Mouse (Mus musculus): Measurements from ENCODE around the gene Gm20518. TPM values are rescaled to one million over a fixed set of nuclear protein-coding genes. Genes with fewer than 3 reads are reported as not detected.

Gm20518 gene
- polyA plus RNA-seq, 1 experiment from 2014 or later = not detected

- Histone ChIP-seq H3K36me3 (replicated peaks; ENCODE audit: insufficient read depth, low read length) (no peaks in the 10 kb centered on the region), H3K4me1 (ENCODE audit: insufficient read depth) (0 out of 2 replicates have a peak, but pooled peaks cover 2% of the 10 kb centered on the region), H3K27me3 (ENCODE audit: insufficient read depth, low read length) (peaks cover 41% of the 10 kb centered on the region), H3K27ac (ENCODE audit: low read depth) (no peak overlapping the region), H3K9ac (replicated peaks) (no peak overlapping the region), H3K4me2 (ENCODE audit: low read depth, low read length) (no peak overlapping the region), H3K4me3 (ENCODE audit: low read depth, low read length) (no peak overlapping the region), H3K9me3 (ENCODE audit: low read length) (no peaks in the 10 kb centered on the region)
- 42% methylated on average over 2 of the region's 2 CpGs for WGBS (ENCODE audit: insufficient replicate concordance)
- ATAC-seq = no peak
- DNase-seq = no peak
- TF ChIP-seq EP300 (IDR thresholded peaks at IDR 0.05; ENCODE audit: low read depth) (no peak), CTCF (IDR thresholded peaks at IDR 0.05; ENCODE audit: low read depth) (no peak)
These were observed 63.2 kb downstream of the Gm20518 start for GRCm38 (mm10) chr16:17828229-17828628.

DNA sequence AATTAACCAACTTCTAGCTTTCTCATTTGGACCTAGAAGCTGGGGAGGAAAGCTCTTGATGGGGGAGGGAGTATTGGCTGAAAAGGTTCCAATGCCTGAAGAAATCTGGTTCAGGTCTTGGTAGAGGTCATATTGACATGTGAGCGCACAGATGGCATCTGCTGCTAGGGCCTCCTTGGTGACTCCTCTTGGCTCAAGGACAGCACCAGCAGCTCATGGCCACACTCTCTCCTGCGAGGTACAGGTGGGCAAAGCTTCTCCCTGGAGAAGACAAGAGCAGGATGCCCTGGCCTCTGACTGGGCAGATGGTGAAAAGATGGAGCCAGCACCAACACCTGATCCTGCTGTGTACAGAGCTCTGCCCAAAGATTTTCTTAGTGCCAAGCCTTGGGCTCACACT is 65.0 kb downstream of the Gm20518 start:
- DNase-seq (no peak), ATAC-seq (no peak)
- Histone ChIP-seq H3K9me3 (ENCODE audit: low read length) (no peaks in the 10 kb centered on the region), H3K4me3 (ENCODE audit: low read depth, low read length) (no peak overlapping the region), H3K27me3 (ENCODE audit: insufficient read depth, low read length) (peaks cover 24% of the 10 kb centered on the region), H3K4me1 (ENCODE audit: insufficient read depth) (no peaks in the 10 kb centered on the region), H3K27ac (ENCODE audit: low read depth) (no peak overlapping the region), H3K36me3 (replicated peaks; ENCODE audit: insufficient read depth, low read length) (no peaks in the 10 kb centered on the region), H3K9ac (replicated peaks) (no peak overlapping the region), H3K4me2 (ENCODE audit: low read depth, low read length) (no peak overlapping the region)
- TF ChIP-seq EP300 (IDR thresholded peaks at IDR 0.05; ENCODE audit: low read depth) (no peak), CTCF (IDR thresholded peaks at IDR 0.05; ENCODE audit: low read depth) (no peak)
- WGBS (ENCODE audit: insufficient replicate concordance) = 65% methylated on average over 2 of the region's 2 CpGs

- ATAC-seq = no peak
- H3K9me3 ChIP-seq (ENCODE audit: low read length) = no peaks in the 10 kb centered on the region
- no peak for TF ChIP-seq CTCF (IDR thresholded peaks at IDR 0.05; ENCODE audit: low read depth)
- 77% methylated on average over 8 of the region's 8 CpGs for WGBS (ENCODE audit: insufficient replicate concordance)
- no peak overlapping the region for H3K27ac ChIP-seq (ENCODE audit: low read depth)
- H3K4me1 ChIP-seq (ENCODE audit: insufficient read depth) = peaks cover 10% of the 10 kb centered on the region
- DNase-seq = no peak
- no peak overlapping the region for H3K4me3 ChIP-seq (ENCODE audit: low read depth, low read length)
- H3K9ac ChIP-seq (replicated peaks) = no peak overlapping the region
- no peak overlapping the region for H3K4me2 ChIP-seq (ENCODE audit: low read depth, low read length)
- peaks cover 29% of the 10 kb centered on the region; the same call in 1 of the 2 replicates for H3K27me3 ChIP-seq (ENCODE audit: insufficient read depth, low read length)
- H3K36me3 ChIP-seq (replicated peaks; ENCODE audit: insufficient read depth, low read length) = no peaks in the 10 kb centered on the region
These were observed 74.9 kb downstream of the Gm20518 start for GRCm38 (mm10) chr16:17816528-17816927.

- ATAC-seq = peak; percentile 84
- no peak overlapping the region; the same call in 1 of the 2 replicates for H3K9ac ChIP-seq (replicated peaks)
- H3K36me3 ChIP-seq (replicated peaks; ENCODE audit: insufficient read depth, low read length) = no peaks in the 10 kb centered on the region
- peak overlapping the region; percentile 27 for H3K4me3 ChIP-seq (ENCODE audit: low read depth, low read length)
- peak; percentile 84 for DNase-seq
- H3K4me1 ChIP-seq (ENCODE audit: insufficient read depth) = peaks cover 10% of the 10 kb centered on the region
- no peak overlapping the region for H3K27ac ChIP-seq (ENCODE audit: low read depth)
- 6% methylated on average over 56 of the region's 63 CpGs for WGBS (ENCODE audit: insufficient replicate concordance)
- TF ChIP-seq CTCF (IDR thresholded peaks at IDR 0.05; ENCODE audit: low read depth) (peak; percentile 94), EP300 (IDR thresholded peaks at IDR 0.05; ENCODE audit: low read depth) (no peak)
- peak overlapping the region; percentile 65 for H3K4me2 ChIP-seq (ENCODE audit: low read depth, low read length)
- H3K9me3 ChIP-seq (ENCODE audit: low read length) = no peaks in the 10 kb centered on the region
- peaks cover 32% of the 10 kb centered on the region; the same call in 1 of the 2 replicates for H3K27me3 ChIP-seq (ENCODE audit: insufficient read depth, low read length)
These were observed 75.8 kb downstream of the Gm20518 start for GRCm38 (mm10) chr16:17815411-17816402.

DNA sequence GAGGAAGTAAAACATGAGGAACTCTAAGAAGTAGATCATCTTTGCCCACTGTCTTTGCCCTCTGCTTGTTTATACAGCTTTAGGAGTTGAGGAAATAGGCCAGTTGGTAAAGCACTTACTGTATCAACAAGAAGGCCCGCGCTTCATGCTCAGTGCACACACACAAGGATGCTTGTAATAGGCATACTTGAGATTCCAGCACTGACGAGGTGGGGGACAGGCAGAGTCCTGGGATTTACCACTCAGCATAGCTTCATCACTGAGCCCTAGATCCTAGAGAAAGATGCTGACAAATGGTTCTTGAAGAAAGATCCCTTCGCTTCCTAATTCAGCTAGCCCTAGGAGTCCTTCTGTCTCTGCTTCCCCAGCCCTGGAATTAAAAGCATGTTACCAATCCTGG is 78.3 kb downstream of the Gm20518 start:
- peaks cover 10% of the 10 kb centered on the region for H3K4me1 ChIP-seq (ENCODE audit: insufficient read depth)
- H3K27me3 ChIP-seq (ENCODE audit: insufficient read depth, low read length) = peaks cover 43% of the 10 kb centered on the region; the same call in 1 of the 2 replicates
- no peaks in the 10 kb centered on the region for H3K9me3 ChIP-seq (ENCODE audit: low read length)
- no peaks in the 10 kb centered on the region for H3K36me3 ChIP-seq (replicated peaks; ENCODE audit: insufficient read depth, low read length)
- H3K4me3 ChIP-seq (ENCODE audit: low read depth, low read length) = no peak overlapping the region
- TF ChIP-seq CTCF (IDR thresholded peaks at IDR 0.05; ENCODE audit: low read depth) = no peak
- TF ChIP-seq EP300 (IDR thresholded peaks at IDR 0.05; ENCODE audit: low read depth) = no peak
- ATAC-seq (no peak), DNase-seq (no peak)
- no peak overlapping the region for H3K27ac ChIP-seq (ENCODE audit: low read depth)
- H3K4me2 ChIP-seq (ENCODE audit: low read depth, low read length) = no peak overlapping the region
- WGBS (ENCODE audit: insufficient replicate concordance) = 51% methylated on average over 4 of the region's 4 CpGs
- no peak overlapping the region for H3K9ac ChIP-seq (replicated peaks)

GRCm38 (mm10) chr16:17812120-17812519 is 79.4 kb downstream of the Gm20518 start:
- H3K9me3 ChIP-seq (ENCODE audit: low read length) = no peaks in the 10 kb centered on the region
- H3K4me3 ChIP-seq (ENCODE audit: low read depth, low read length) = no peak overlapping the region
- ATAC-seq (no peak), DNase-seq (no peak)
- H3K36me3 ChIP-seq (replicated peaks; ENCODE audit: insufficient read depth, low read length) = no peaks in the 10 kb centered on the region
- peaks cover 17% of the 10 kb centered on the region for H3K4me1 ChIP-seq (ENCODE audit: insufficient read depth)
- H3K9ac ChIP-seq (replicated peaks) = no peak overlapping the region
- TF ChIP-seq EP300 (IDR thresholded peaks at IDR 0.05; ENCODE audit: low read depth) (no peak), CTCF (IDR thresholded peaks at IDR 0.05; ENCODE audit: low read depth) (peak; percentile 83)
- H3K27ac ChIP-seq (ENCODE audit: low read depth) = no peak overlapping the region
- WGBS (ENCODE audit: insufficient replicate concordance) = 9% methylated on average over 5 of the region's 5 CpGs
- peaks cover 53% of the 10 kb centered on the region for H3K27me3 ChIP-seq (ENCODE audit: insufficient read depth, low read length)
- H3K4me2 ChIP-seq (ENCODE audit: low read depth, low read length) = no peak overlapping the region

All from liver, postnatal 0 days (tissue).